Mouse (Mus musculus): ENCODE measurements around the gene Dpm2. TPM values are rescaled to one million over a fixed set of nuclear protein-coding genes. Genes with fewer than 3 reads are reported as not detected.

The Dpm2 gene
- polyA plus RNA-seq, 1 experiment from 2014 or later, result 152 TPM

DNA sequence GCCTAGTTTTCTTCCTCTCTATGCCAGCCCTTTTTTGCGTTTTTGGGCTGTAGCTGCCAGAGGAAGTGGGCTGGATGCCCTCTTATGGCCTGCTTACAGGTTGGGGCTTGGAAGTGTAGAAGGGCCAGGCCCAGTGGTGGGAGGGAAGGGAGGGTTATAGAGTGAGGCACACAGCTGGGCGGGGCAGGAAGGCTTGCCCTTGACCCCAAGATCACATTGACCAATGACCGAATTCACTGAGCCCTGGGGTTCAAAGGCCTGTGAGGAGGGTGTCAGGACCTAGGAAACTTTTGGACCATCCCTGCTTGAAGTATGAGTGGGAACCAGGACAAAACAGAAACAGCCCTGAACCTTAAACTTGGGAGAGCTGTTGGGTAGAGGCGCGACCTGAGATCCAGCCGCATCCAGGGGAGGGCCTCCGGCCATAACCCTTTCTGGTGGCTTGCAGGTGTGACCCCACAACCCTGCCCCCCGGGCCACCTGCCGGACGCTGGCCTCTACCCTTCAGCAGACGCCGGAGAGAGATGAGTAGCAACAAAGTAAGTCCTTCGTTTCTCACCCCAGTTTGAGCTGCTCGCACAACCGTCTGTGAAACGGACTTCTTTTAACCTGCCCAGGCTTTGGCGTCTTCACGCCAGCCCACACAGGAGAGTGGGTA lies 38.2 kb downstream of the Dpm2 start:
- H3K27ac ChIP-seq (ENCODE audit: low read depth, low read length), result no peak overlapping the region
- peaks cover 2% of the 10 kb centered on the region; the same call in 1 of the 2 replicates for H3K4me1 ChIP-seq (ENCODE audit: control insufficient read depth, insufficient read depth, low read length)
- no peak overlapping the region for H3K4me3 ChIP-seq (ENCODE audit: low read depth, low read length)
- H3K36me3 ChIP-seq (ENCODE audit: control insufficient read depth, insufficient read depth, low read length), result no peaks in the 10 kb centered on the region
- H3K9ac ChIP-seq (ENCODE audit: low read length), result no peak overlapping the region; the same call in 1 of the 2 replicates
- no peaks in the 10 kb centered on the region for H3K27me3 ChIP-seq (replicated peaks; ENCODE audit: control insufficient read depth, insufficient read depth, low read length)
- DNase-seq (ENCODE audit: low spot score) (no peak), ATAC-seq (no peak)
- no peaks in the 10 kb centered on the region for H3K9me3 ChIP-seq (replicated peaks; ENCODE audit: control insufficient read depth, low read length)
- 45% methylated on average over 18 of the region's 18 CpGs for WGBS
- peak overlapping the region; percentile 30 for H3K4me2 ChIP-seq (ENCODE audit: low read length)

DNA sequence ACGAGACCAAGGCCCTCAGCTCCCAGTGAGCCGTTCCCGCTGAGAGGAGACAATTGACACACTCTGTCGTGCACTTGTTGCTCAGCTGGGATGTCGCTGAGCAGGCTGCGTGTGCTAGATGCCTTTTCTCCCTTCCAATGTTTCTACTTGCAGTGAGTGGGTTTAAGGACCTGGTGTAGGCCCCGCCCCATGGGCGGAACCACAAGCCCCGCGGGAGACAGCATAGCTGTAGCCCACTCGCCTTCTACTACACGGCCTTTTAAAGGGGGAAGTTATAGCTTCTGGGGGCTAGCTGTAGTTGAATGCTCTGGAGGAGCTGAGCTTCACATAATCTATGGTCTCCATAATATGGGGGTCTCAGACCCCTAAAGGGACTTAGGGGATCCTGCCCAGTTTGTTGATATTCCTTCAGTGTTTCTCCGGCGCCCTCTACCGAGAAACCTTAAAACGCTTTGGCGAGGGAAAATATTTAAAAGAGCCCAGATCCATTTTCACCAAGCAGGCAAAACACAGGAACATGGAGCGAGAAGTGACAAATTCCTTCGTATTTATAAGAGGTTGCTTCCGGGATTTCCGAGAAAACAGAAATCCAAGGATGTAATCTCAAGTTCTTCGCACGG lies 40.1 kb downstream of the Dpm2 start:
- Histone ChIP-seq H3K4me1 (ENCODE audit: control insufficient read depth, insufficient read depth, low read length) (peaks cover 2% of the 10 kb centered on the region; the same call in 1 of the 2 replicates), H3K27me3 (replicated peaks; ENCODE audit: control insufficient read depth, insufficient read depth, low read length) (no peaks in the 10 kb centered on the region), H3K4me2 (ENCODE audit: low read length) (peak overlapping the region; percentile 52), H3K4me3 (ENCODE audit: low read depth, low read length) (peak overlapping the region; percentile 27), H3K36me3 (ENCODE audit: control insufficient read depth, insufficient read depth, low read length) (peaks cover 6% of the 10 kb centered on the region; the same call in 1 of the 2 replicates), H3K27ac (ENCODE audit: low read depth, low read length) (no peak overlapping the region), H3K9ac (ENCODE audit: low read length) (0 out of 2 replicates have a peak overlapping the region, but pooled peaks have one; percentile 40), H3K9me3 (replicated peaks; ENCODE audit: control insufficient read depth, low read length) (no peaks in the 10 kb centered on the region)
- ATAC-seq, result no peak
- DNase-seq (ENCODE audit: low spot score), result peak; percentile 65
- WGBS, result 16% methylated on average over 23 of the region's 23 CpGs

DNA sequence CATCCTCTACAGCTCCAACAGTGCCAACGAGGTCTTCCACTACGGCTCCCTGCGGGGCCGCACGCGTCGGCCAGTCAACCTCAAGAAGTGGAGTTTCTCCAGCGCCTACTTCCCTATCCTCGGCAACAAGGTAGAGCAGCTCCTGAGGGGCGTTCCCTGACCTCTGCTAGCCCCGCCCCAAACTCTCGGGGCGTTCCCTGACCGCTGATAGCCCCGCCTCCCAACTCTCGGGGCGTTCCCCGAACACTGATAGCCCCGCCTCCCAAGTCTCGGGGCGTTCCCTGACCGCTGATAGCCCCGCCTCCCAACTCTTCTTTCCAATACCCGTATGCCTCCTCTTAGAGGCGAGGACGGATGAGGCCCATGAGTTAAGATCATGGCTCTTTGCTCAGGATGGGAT lies 41.6 kb downstream of the Dpm2 start:
- WGBS, result 75% methylated on average over 26 of the region's 26 CpGs
- H3K4me2 ChIP-seq (ENCODE audit: low read length), result no peak overlapping the region

DNA sequence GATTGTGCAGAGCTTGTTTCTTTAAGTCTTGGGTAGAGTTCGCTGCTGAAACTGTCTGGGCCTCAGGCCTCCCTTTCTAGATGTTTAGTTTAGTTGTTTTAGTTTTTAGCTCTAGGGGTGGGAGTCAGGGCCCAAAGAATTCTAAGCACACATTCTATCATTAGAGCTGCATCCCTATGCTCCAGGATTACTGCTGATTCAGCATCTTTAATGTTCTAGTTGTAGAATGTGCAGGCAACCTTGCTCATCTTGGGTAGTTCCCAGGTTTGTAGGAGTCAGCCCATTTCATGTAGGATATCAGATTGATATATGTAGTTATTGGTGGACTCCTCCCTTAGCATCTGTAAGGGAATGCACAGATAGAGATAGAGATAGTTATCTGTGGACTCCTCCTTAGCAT lies 46.5 kb downstream of the Dpm2 start:
- DNase-seq (ENCODE audit: low spot score), result no peak
- WGBS, result 98% methylated on average over 1 of the region's 1 CpGs
- Histone ChIP-seq H3K4me1 (ENCODE audit: control insufficient read depth, insufficient read depth, low read length) (peaks cover 3% of the 10 kb centered on the region; the same call in 1 of the 2 replicates), H3K4me2 (ENCODE audit: low read length) (no peak overlapping the region), H3K9me3 (replicated peaks; ENCODE audit: control insufficient read depth, low read length) (no peaks in the 10 kb centered on the region), H3K9ac (ENCODE audit: low read length) (no peak overlapping the region), H3K4me3 (ENCODE audit: low read depth, low read length) (no peak overlapping the region), H3K27me3 (replicated peaks; ENCODE audit: control insufficient read depth, insufficient read depth, low read length) (no peaks in the 10 kb centered on the region), H3K36me3 (ENCODE audit: control insufficient read depth, insufficient read depth, low read length) (peaks cover 6% of the 10 kb centered on the region; the same call in 1 of the 2 replicates), H3K27ac (ENCODE audit: low read depth, low read length) (no peak overlapping the region)
- ATAC-seq, result no peak

More for the DNA sequence above, 41.6 kb downstream of the Dpm2 start:
- Histone ChIP-seq H3K27ac (ENCODE audit: low read depth, low read length) (no peak overlapping the region), H3K4me1 (ENCODE audit: control insufficient read depth, insufficient read depth, low read length) (peaks cover 2% of the 10 kb centered on the region; the same call in 1 of the 2 replicates), H3K36me3 (ENCODE audit: control insufficient read depth, insufficient read depth, low read length) (peaks cover 6% of the 10 kb centered on the region; the same call in 1 of the 2 replicates), H3K27me3 (replicated peaks; ENCODE audit: control insufficient read depth, insufficient read depth, low read length) (no peaks in the 10 kb centered on the region), H3K4me3 (ENCODE audit: low read depth, low read length) (no peak overlapping the region), H3K9ac (ENCODE audit: low read length) (no peak overlapping the region), H3K9me3 (replicated peaks; ENCODE audit: control insufficient read depth, low read length) (no peaks in the 10 kb centered on the region)
- ATAC-seq (no peak), DNase-seq (ENCODE audit: low spot score) (no peak)

DNA sequence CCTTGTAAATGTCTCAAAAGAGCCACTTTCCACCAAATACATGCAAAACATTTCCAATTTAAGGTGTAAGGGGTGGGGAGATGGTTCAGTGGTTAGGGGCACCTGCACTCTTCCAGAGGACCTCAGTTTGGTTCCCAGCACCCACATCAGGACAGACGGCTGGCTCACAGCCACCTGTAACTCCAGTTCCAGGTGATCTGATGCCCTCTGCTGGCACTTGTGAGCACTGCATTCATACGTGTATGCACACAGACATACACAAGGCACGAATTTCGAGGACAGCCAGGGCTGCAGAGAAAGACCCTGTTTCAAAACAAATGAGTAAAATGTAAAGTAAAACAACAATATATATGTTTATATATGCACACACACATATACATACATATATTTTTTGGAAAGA lies 46.9 kb downstream of the Dpm2 start:
- no peak overlapping the region for H3K4me3 ChIP-seq (ENCODE audit: low read depth, low read length)
- H3K27me3 ChIP-seq (replicated peaks; ENCODE audit: control insufficient read depth, insufficient read depth, low read length), result no peaks in the 10 kb centered on the region
- no peak overlapping the region for H3K9ac ChIP-seq (ENCODE audit: low read length)
- H3K4me2 ChIP-seq (ENCODE audit: low read length), result no peak overlapping the region
- WGBS, result 90% methylated on average over 4 of the region's 4 CpGs
- H3K27ac ChIP-seq (ENCODE audit: low read depth, low read length), result no peak overlapping the region
- H3K4me1 ChIP-seq (ENCODE audit: control insufficient read depth, insufficient read depth, low read length), result peaks cover 3% of the 10 kb centered on the region; the same call in 1 of the 2 replicates
- peaks cover 6% of the 10 kb centered on the region; the same call in 1 of the 2 replicates for H3K36me3 ChIP-seq (ENCODE audit: control insufficient read depth, insufficient read depth, low read length)
- no peaks in the 10 kb centered on the region for H3K9me3 ChIP-seq (replicated peaks; ENCODE audit: control insufficient read depth, low read length)
- DNase-seq (ENCODE audit: low spot score) (no peak), ATAC-seq (no peak)

DNA sequence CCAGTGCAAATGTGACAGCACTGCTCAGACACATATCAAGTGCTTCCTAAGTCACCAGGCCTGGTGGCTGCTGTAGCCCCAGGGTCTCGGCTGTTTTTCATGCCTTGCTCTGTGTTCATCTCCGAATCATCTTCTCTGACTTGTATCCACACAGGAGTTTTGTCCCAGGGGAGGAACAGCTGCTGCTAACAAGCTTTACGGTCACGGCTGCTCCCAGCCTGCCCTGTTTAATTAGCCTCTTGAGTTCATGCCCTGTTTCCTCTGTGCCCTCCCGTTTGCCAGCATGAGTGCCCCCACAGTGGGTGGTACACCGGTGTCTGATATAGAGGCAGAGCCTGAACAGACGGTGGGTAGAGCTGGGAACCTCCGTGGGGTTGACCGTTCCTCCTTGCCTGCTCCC lies 47.4 kb downstream of the Dpm2 start:
- Histone ChIP-seq H3K9me3 (replicated peaks; ENCODE audit: control insufficient read depth, low read length) (no peaks in the 10 kb centered on the region), H3K4me2 (ENCODE audit: low read length) (no peak overlapping the region), H3K27me3 (replicated peaks; ENCODE audit: control insufficient read depth, insufficient read depth, low read length) (no peaks in the 10 kb centered on the region), H3K27ac (ENCODE audit: low read depth, low read length) (no peak overlapping the region), H3K36me3 (ENCODE audit: control insufficient read depth, insufficient read depth, low read length) (peaks cover 6% of the 10 kb centered on the region; the same call in 1 of the 2 replicates), H3K4me1 (ENCODE audit: control insufficient read depth, insufficient read depth, low read length) (peaks cover 3% of the 10 kb centered on the region; the same call in 1 of the 2 replicates), H3K4me3 (ENCODE audit: low read depth, low read length) (no peak overlapping the region), H3K9ac (ENCODE audit: low read length) (no peak overlapping the region)
- ATAC-seq (no peak), DNase-seq (ENCODE audit: low spot score) (no peak)
- WGBS, result 71% methylated on average over 9 of the region's 9 CpGs

DNA sequence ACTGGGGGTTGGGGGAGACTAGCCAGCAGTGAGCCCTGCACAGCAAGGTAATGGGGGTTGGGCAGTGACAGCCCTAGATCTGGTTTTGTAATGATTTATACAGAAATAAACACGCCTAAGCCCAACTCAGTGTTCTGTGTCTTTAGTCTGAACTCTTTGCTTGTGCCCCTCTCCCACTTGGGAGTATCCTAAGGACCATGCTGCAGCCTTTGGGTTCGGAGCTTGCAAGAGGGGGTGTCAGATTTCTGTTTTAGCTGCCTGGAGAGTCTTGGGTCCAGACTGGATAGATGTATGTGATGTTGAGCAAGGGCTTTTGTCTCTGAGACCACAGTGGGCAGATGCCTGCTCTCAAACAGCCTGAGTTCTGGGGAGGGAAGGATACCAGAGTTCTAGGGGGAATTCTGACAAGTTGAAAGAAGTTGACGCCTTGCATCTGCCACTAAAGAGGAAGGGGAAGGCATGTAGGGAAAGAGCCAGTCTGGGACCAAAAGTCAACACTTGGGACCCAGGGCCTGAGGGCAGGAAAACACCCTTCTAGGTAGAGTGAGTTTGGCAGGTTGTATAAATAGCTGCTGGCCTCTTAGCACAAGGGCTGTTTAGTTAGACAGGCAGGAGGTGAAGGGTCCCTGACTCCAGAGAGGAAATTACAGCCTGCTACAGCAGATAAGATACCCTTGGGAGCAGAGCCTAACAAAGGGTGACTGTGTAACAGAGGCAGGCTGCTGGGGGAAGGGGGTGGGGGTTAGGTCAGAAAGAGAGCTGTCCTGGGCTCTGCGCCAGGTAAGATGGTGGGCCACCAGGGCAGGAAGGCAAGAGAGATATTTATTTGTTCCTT lies 50.2 kb downstream of the Dpm2 start:
- Histone ChIP-seq H3K9me3 (replicated peaks; ENCODE audit: control insufficient read depth, low read length) (no peaks in the 10 kb centered on the region), H3K9ac (ENCODE audit: low read length) (0 out of 2 replicates have a peak overlapping the region, but pooled peaks have one; percentile 25), H3K27ac (ENCODE audit: low read depth, low read length) (no peak overlapping the region), H3K4me1 (ENCODE audit: control insufficient read depth, insufficient read depth, low read length) (peaks cover 11% of the 10 kb centered on the region), H3K4me3 (ENCODE audit: low read depth, low read length) (no peak overlapping the region), H3K36me3 (ENCODE audit: control insufficient read depth, insufficient read depth, low read length) (no peaks in the 10 kb centered on the region), H3K4me2 (ENCODE audit: low read length) (no peak overlapping the region), H3K27me3 (replicated peaks; ENCODE audit: control insufficient read depth, insufficient read depth, low read length) (no peaks in the 10 kb centered on the region)
- DNase-seq (ENCODE audit: low spot score) (no peak), ATAC-seq (no peak)
- WGBS, result 53% methylated on average over 4 of the region's 4 CpGs

DNA sequence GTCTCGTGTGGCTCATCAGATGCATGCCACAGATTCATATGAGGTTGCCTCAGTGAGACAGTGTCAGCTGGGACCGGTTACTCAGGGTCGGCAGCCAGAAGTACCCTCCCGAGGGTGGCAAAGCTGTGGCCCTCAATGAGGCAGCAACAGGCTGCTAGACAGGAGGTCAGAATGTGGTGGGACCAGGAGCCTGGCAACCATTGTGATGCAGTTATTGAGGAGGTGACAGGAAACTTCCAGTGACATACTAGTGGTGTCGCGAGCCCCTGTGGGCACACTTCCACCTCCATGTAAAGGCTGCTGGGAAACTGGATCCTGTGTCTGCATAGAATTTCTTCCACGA lies 50.8 kb downstream of the Dpm2 start, which contains the start of gene Ak1:
Gene Ak1 (plus strand): TSS at position 242 of the 343 bp plus-strand sequence.
- DNase-seq (ENCODE audit: low spot score) (no peak), ATAC-seq (no peak)
- Histone ChIP-seq H3K9ac (ENCODE audit: low read length) (0 out of 2 replicates have a peak within 1 kb of the TSS, but pooled peaks have one; percentile 25), H3K4me1 (ENCODE audit: control insufficient read depth, insufficient read depth, low read length) (peaks cover 17% of the 10 kb centered on the region), H3K9me3 (replicated peaks; ENCODE audit: control insufficient read depth, low read length) (no peaks in the 10 kb centered on the region), H3K27me3 (replicated peaks; ENCODE audit: control insufficient read depth, insufficient read depth, low read length) (no peaks in the 10 kb centered on the region), H3K36me3 (ENCODE audit: control insufficient read depth, insufficient read depth, low read length) (no peaks in the 10 kb centered on the region), H3K4me2 (ENCODE audit: low read length) (no peak within 1 kb of the TSS), H3K4me3 (ENCODE audit: low read depth, low read length) (no peak within 1 kb of the TSS), H3K27ac (ENCODE audit: low read depth, low read length) (no peak within 1 kb of the TSS)
- WGBS, result 45% methylated on average over 7 of the region's 7 CpGs
